Mouse (Mus musculus): ENCODE measurements around the gene Got1. TPM values are rescaled to one million over a fixed set of nuclear protein-coding genes. Genes with fewer than 3 reads are reported as not detected.
A peak's percentile ranks its signal among the peaks of the same experiment; 100 is the strongest.

Got1 gene
- total and polyA plus RNA-seq, 3 experiments = 12.7 to 60.3 (median 57.9) TPM

DNA sequence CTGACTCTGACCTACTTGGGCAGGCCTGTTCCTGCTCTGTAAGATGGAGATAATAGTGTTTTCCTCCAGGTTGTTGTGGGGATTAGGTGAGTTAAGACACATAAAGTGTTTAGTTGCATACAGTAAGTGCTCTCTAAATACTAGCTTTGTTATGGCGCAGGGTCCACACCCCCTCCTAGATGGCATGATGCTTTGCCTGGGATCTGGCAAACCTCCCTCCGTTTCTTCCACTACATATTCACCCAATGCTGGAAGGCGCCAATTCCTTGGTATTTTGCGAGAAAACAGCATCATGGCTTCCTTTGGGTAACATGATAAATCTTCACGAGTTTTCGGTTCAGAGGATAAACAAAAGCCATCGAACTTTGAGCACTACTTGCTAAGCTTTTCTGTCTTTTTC is 1.2 kb upstream of the Got1 start:
- Histone ChIP-seq H3K9me3 (replicated peaks) (no peaks in the 10 kb centered on the region), H3K27me3 (ENCODE audit: insufficient read depth, low read length) (no peaks in the 10 kb centered on the region), H3K36me3 (replicated peaks) (peaks cover 18% of the 10 kb centered on the region), H3K4me1 (ENCODE audit: insufficient read depth, low read depth, low read length) (peaks cover 51% of the 10 kb centered on the region), H3K4me3 (ENCODE audit: low read depth, low read length) (peak overlapping the region; percentile 83; the same call in 1 of the 2 replicates)
- DNase-seq (ENCODE audit: low spot score) (no peak), ATAC-seq (ENCODE audit: extremely low read depth, insufficient number of reproducible peaks, low FRiP score, poor library complexity, severe bottlenecking) (no peak)
- TF ChIP-seq TAL1 (conservative IDR thresholded peaks at IDR 0.05; ENCODE audit: low read depth, low read length) (no peak), POLR2AphosphoS5 (IDR thresholded peaks at IDR 0.05; ENCODE audit: insufficient replicate concordance, low read depth, low read length) (no peak), GATA2 (IDR thresholded peaks at IDR 0.05; ENCODE audit: borderline replicate concordance, low read depth, low read length) (no peak), GATA1 (IDR thresholded peaks at IDR 0.05; ENCODE audit: borderline replicate concordance, low read length) (no peak), CTCF (IDR thresholded peaks at IDR 0.05; ENCODE audit: low read depth, low read length) (no peak)

DNA sequence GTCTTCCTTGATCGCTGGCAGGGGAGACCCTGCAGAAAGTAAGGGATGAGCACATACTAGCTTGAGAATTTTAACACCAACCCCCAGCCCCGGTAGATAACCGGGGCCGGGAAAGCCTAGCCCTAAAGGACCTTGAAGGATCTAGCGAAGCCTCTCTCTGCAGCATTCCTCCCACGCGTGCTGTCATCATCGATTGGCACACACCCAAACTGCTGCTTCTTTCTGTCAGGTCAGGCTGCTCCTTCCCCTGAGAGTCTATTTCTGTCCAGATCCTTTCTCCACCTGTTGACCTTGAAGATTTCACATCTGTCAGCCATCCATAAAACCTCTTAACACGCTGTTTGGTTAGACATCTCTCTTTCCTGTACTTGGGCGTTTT is 688 bp upstream of the Got1 start:
- no peaks in the 10 kb centered on the region for H3K27me3 ChIP-seq (ENCODE audit: insufficient read depth, low read length)
- no peak for TF ChIP-seq TAL1 (conservative IDR thresholded peaks at IDR 0.05; ENCODE audit: low read depth, low read length)
- no peak for TF ChIP-seq CTCF (IDR thresholded peaks at IDR 0.05; ENCODE audit: low read depth, low read length)
- no peak for TF ChIP-seq POLR2AphosphoS5 (IDR thresholded peaks at IDR 0.05; ENCODE audit: insufficient replicate concordance, low read depth, low read length)
- no peak for TF ChIP-seq GATA1 (IDR thresholded peaks at IDR 0.05; ENCODE audit: borderline replicate concordance, low read length)
- no peak for TF ChIP-seq GATA2 (IDR thresholded peaks at IDR 0.05; ENCODE audit: borderline replicate concordance, low read depth, low read length)
- H3K9me3 ChIP-seq (replicated peaks) = no peaks in the 10 kb centered on the region
- DNase-seq (ENCODE audit: low spot score) (no peak), ATAC-seq (ENCODE audit: extremely low read depth, insufficient number of reproducible peaks, low FRiP score, poor library complexity, severe bottlenecking) (no peak)
- H3K4me1 ChIP-seq (ENCODE audit: insufficient read depth, low read depth, low read length) = peaks cover 50% of the 10 kb centered on the region
- peak overlapping the region; percentile 83 for H3K4me3 ChIP-seq (ENCODE audit: low read depth, low read length)
- peaks cover 22% of the 10 kb centered on the region for H3K36me3 ChIP-seq (replicated peaks)

DNA sequence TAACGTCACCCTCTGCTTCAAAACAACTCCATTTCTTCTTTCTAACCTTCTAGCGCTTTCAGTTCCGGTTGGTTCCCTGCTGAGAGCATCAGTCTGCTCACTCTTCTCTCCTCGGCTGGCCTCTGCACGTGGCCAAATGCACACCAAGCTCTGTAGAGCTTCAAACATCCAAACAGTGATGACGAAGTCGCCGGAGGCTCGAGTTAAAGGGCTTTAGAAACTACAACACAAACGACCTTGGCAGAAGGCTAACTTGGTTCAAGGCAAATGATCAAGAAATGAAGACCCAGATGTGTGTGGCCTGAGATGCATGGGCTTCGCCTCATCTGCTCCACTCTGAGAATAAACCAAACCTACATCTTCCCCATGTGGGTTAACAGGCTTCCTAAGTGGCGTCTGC is 854 bp downstream of the Got1 start:
- peaks cover 58% of the 10 kb centered on the region for H3K4me1 ChIP-seq (ENCODE audit: insufficient read depth, low read depth, low read length)
- H3K4me3 ChIP-seq (ENCODE audit: low read depth, low read length) = peak overlapping the region; percentile 83

DNA sequence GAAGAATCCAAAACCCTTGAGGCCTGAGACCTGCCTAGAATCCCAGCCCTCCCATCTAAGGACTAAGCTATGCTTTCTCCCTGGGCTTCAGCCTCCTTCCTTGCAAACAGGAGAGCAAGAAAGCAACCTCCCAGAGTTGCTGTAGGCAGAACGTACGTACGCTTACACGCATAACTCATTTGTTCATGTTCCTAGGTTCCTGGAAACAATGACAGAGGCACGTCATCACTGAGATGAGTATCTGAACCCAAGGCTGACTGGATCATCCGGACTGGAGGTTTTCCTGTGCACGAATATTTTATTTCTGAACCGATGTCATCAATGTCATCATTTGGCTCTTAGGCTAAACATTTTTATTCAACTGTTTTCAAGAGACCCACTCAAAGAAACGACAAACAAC is 2.4 kb downstream of the Got1 start:
- no peak for ATAC-seq (ENCODE audit: extremely low read depth, insufficient number of reproducible peaks, low FRiP score, poor library complexity, severe bottlenecking)
- H3K36me3 ChIP-seq (replicated peaks) = peaks cover 49% of the 10 kb centered on the region
- no peaks in the 10 kb centered on the region for H3K9me3 ChIP-seq (replicated peaks)
- peaks cover 58% of the 10 kb centered on the region for H3K4me1 ChIP-seq (ENCODE audit: insufficient read depth, low read depth, low read length)
- H3K27me3 ChIP-seq (ENCODE audit: insufficient read depth, low read length) = no peaks in the 10 kb centered on the region
- H3K4me3 ChIP-seq (ENCODE audit: low read depth, low read length) = no peak overlapping the region
- TF ChIP-seq GATA2 (IDR thresholded peaks at IDR 0.05; ENCODE audit: borderline replicate concordance, low read depth, low read length) = no peak
- no peak for TF ChIP-seq CTCF (IDR thresholded peaks at IDR 0.05; ENCODE audit: low read depth, low read length)
- TF ChIP-seq POLR2AphosphoS5 (IDR thresholded peaks at IDR 0.05; ENCODE audit: insufficient replicate concordance, low read depth, low read length) = no peak
- TF ChIP-seq TAL1 (conservative IDR thresholded peaks at IDR 0.05; ENCODE audit: low read depth, low read length) = no peak
- no peak for TF ChIP-seq GATA1 (IDR thresholded peaks at IDR 0.05; ENCODE audit: borderline replicate concordance, low read length)
- no peak for DNase-seq (ENCODE audit: low spot score)

More for the DNA sequence above, 854 bp downstream of the Got1 start:
- TF ChIP-seq GATA1 (IDR thresholded peaks at IDR 0.05; ENCODE audit: borderline replicate concordance, low read length) = no peak
- TF ChIP-seq POLR2AphosphoS5 (IDR thresholded peaks at IDR 0.05; ENCODE audit: insufficient replicate concordance, low read depth, low read length) = no peak
- no peak for TF ChIP-seq TAL1 (conservative IDR thresholded peaks at IDR 0.05; ENCODE audit: low read depth, low read length)
- no peak for TF ChIP-seq GATA2 (IDR thresholded peaks at IDR 0.05; ENCODE audit: borderline replicate concordance, low read depth, low read length)
- TF ChIP-seq CTCF (IDR thresholded peaks at IDR 0.05; ENCODE audit: low read depth, low read length) = no peak
- Histone ChIP-seq H3K36me3 (replicated peaks) (peaks cover 36% of the 10 kb centered on the region), H3K9me3 (replicated peaks) (no peaks in the 10 kb centered on the region), H3K27me3 (ENCODE audit: insufficient read depth, low read length) (no peaks in the 10 kb centered on the region)
- DNase-seq (ENCODE audit: low spot score) = peak; percentile 21
- no peak for ATAC-seq (ENCODE audit: extremely low read depth, insufficient number of reproducible peaks, low FRiP score, poor library complexity, severe bottlenecking)

DNA sequence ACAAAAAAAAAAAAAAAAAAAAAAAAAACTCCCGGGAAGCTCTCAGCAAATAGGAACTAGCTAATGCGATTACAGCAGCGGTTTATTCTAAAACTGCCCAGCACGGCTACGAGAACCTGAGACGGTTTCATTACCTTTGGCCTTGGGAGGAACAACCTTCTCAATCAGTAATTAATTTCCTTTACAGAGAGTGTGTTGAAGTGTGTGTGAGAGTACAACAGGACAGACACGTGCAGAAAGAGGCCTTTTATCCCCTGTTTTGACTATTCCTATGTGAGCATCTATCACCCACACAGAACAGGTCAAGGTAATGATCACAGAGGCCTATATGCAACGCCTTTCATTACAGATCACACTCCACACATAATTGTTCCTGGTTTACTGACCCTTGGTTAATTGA is 3.0 kb downstream of the Got1 start:
- TF ChIP-seq POLR2AphosphoS5 (IDR thresholded peaks at IDR 0.05; ENCODE audit: insufficient replicate concordance, low read depth, low read length) (no peak), TAL1 (conservative IDR thresholded peaks at IDR 0.05; ENCODE audit: low read depth, low read length) (no peak), GATA1 (IDR thresholded peaks at IDR 0.05; ENCODE audit: borderline replicate concordance, low read length) (no peak)
- H3K9me3 ChIP-seq (replicated peaks) = no peaks in the 10 kb centered on the region
- no peak for ATAC-seq (ENCODE audit: extremely low read depth, insufficient number of reproducible peaks, low FRiP score, poor library complexity, severe bottlenecking)
- no peak for DNase-seq (ENCODE audit: low spot score)
- H3K36me3 ChIP-seq (replicated peaks) = peaks cover 55% of the 10 kb centered on the region
- H3K4me1 ChIP-seq (ENCODE audit: insufficient read depth, low read depth, low read length) = peaks cover 59% of the 10 kb centered on the region
- H3K27me3 ChIP-seq (ENCODE audit: insufficient read depth, low read length) = no peaks in the 10 kb centered on the region
- no peak overlapping the region for H3K4me3 ChIP-seq (ENCODE audit: low read depth, low read length)

DNA sequence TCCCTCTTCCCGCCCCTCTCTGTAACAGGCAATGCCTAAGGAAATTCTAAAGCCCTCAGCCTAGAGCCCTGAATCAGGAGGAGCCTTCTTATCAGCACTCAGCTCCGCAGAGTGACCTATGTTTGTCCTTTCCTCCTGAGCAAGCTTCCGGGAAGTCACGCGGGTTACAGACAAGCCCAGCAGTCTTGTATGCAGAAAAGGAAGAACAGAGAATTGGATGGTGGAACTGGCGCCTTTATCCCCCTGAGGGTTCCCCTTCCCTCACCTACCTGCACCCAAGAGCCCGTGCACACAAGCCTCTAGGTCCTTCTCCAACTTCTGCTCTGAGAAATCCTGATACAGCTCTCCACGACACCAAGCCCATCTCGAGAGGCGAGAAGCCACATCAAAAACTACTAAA is 4.0 kb downstream of the Got1 start:
- Histone ChIP-seq H3K4me3 (ENCODE audit: low read depth, low read length) (no peak overlapping the region; the same call in 1 of the 2 replicates), H3K4me1 (ENCODE audit: insufficient read depth, low read depth, low read length) (peaks cover 54% of the 10 kb centered on the region), H3K27me3 (ENCODE audit: insufficient read depth, low read length) (no peaks in the 10 kb centered on the region), H3K9me3 (replicated peaks) (no peaks in the 10 kb centered on the region), H3K36me3 (replicated peaks) (peaks cover 65% of the 10 kb centered on the region)
- TF ChIP-seq TAL1 (conservative IDR thresholded peaks at IDR 0.05; ENCODE audit: low read depth, low read length) (no peak), GATA1 (IDR thresholded peaks at IDR 0.05; ENCODE audit: borderline replicate concordance, low read length) (no peak), POLR2AphosphoS5 (IDR thresholded peaks at IDR 0.05; ENCODE audit: insufficient replicate concordance, low read depth, low read length) (no peak), CTCF (IDR thresholded peaks at IDR 0.05; ENCODE audit: low read depth, low read length) (no peak), GATA2 (IDR thresholded peaks at IDR 0.05; ENCODE audit: borderline replicate concordance, low read depth, low read length) (no peak)
- DNase-seq (ENCODE audit: low spot score) = no peak
- no peak for ATAC-seq (ENCODE audit: extremely low read depth, insufficient number of reproducible peaks, low FRiP score, poor library complexity, severe bottlenecking)
